Mouse (Mus musculus) brown adipose tissue, adult 24 weeks (tissue): ENCODE results near the gene Ace. TPM values are rescaled to one million over a fixed set of nuclear protein-coding genes. Genes with fewer than 3 reads are reported as not detected.
A peak's percentile ranks its signal among the peaks of the same experiment; 100 is the strongest.
"Not testable (repeated sequence)": the region's sequence is repeated elsewhere in the genome, so short reads cannot be mapped to it uniquely, and the experiment has no call there.

Experiments used
- H3K27ac ChIP-seq: fragments of 200-500 bp; replicated peaks from 2 replicates; pipeline ENCODE4 v1.5.1; 2012; ENCODE audit warnings: low read depth, mild to moderate bottlenecking, low read length
- H3K4me1 ChIP-seq: fragments of 200-500 bp; 2 replicates; pipeline ENCODE4 v1.6.1; 2012; ENCODE audit warnings: low read length, mixed read lengths; ENCODE audit not compliant: control insufficient read depth, insufficient read depth, insufficient read length
- H3K4me3 ChIP-seq: fragments of 200-500 bp; 2 replicates; pipeline ENCODE4 v1.5.1; 2012; ENCODE audit warnings: low read depth, mild to moderate bottlenecking, low read length, moderate library complexity; ENCODE audit not compliant: insufficient read depth
- polyA plus RNA-seq: library from polyadenylated mRNA; stranded (reverse); fragments of >200 nt; gene quantifications from 2 replicates; pipeline ENCODE4 v1.2.4, GENCODE M21; 2012; ENCODE audit not compliant: missing spikeins, insufficient read depth, insufficient read length

Ace gene
- polyA plus RNA-seq, 1 experiment: 13.6 TPM

GRCm38 (mm10) chr11:106001718-106002117, 34.0 kb downstream of the Ace start:
- Histone ChIP-seq H3K4me3 (no peak overlapping the region), H3K27ac (no peak overlapping the region), H3K4me1 (no peaks in the 10 kb centered on the region)

GRCm38 (mm10) chr11:106004576-106004975, 36.8 kb downstream of the Ace start:
- Histone ChIP-seq H3K27ac (no peak overlapping the region), H3K4me1 (no peaks in the 10 kb centered on the region), H3K4me3 (no peak overlapping the region)

DNA sequence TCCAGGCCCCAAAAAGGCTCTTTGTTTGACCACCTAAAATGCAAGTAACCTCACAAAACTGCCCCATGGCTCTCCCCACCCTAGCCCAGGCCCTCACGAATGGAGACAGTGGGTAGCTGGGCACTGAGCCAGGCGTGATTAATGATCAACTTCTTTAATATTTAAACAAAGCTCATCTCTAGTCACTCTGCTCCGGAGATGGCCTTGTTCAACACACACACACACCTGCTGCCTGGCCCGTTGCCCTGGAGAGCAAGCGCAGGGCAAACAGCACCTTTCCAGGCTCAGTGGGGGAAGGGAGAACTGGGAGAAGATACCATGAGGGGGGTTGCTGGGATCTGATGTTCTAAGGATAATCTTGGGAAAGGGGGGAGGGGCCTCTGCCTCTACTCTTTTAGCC, 38.2 kb downstream of the Ace start:
- Histone ChIP-seq H3K4me3 (no peak overlapping the region), H3K27ac (no peak overlapping the region), H3K4me1 (no peaks in the 10 kb centered on the region)

DNA sequence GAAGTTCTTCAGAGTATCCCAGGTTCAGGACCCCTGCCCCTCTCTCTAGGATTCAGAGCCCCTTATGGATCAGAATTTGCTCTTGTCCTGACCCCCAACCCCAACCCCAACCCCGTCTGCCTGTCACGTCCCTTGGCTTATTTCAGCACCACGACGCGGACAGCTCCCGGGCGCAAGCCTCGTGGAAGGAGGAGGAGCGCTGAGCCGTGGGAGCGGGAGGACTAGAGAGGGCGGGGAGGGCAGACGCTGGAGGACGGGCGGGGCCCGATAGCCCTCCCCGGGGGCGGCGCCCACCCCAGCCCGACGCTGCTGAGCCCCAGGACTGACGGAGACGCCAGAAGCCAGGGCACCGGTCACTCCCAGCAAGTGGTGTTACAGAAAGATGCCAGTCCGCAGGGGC, 40.1 kb downstream of the Ace start, which contains the start of gene Kcnh6:
TSS of gene Kcnh6 (plus strand) at position 304 of the 400 bp plus-strand sequence.
- peaks cover 5% of the 10 kb centered on the region for H3K4me1 ChIP-seq
- no peak within 1 kb of the TSS for H3K4me3 ChIP-seq
- H3K27ac ChIP-seq: no peak within 1 kb of the TSS

DNA sequence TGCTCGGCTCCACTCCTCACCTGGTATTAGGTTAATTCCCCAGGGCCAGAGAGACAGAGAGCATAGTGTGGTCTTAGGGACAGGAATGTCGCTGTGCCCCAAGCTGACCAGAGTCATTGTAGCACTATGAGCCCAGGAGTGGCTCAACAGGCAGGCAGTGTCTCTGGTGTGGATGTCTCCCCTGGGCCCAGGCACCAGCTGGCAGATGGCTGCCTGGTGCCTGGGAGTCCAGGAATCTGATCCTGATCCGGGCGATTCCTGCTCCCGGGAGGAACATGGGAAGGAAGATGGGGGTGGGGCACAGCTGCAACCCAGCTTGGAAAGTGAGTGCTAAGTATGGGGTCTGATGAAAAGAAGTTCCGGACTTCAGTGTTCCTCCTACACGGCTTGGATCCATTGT, 45.0 kb downstream of the Ace start:
- Histone ChIP-seq H3K27ac (no peak overlapping the region), H3K4me1 (peaks cover 9% of the 10 kb centered on the region), H3K4me3 (no peak overlapping the region)

- Histone ChIP-seq H3K4me1 (peaks cover 9% of the 10 kb centered on the region), H3K4me3 (no peak overlapping the region), H3K27ac (no peak overlapping the region)
These were observed 45.9 kb downstream of the Ace start for GRCm38 (mm10) chr11:106013556-106014225.

- Histone ChIP-seq H3K4me3 (no peak overlapping the region), H3K4me1 (peaks cover 11% of the 10 kb centered on the region), H3K27ac (no peak overlapping the region)
These were observed 48.7 kb downstream of the Ace start for GRCm38 (mm10) chr11:106016440-106016839.

DNA sequence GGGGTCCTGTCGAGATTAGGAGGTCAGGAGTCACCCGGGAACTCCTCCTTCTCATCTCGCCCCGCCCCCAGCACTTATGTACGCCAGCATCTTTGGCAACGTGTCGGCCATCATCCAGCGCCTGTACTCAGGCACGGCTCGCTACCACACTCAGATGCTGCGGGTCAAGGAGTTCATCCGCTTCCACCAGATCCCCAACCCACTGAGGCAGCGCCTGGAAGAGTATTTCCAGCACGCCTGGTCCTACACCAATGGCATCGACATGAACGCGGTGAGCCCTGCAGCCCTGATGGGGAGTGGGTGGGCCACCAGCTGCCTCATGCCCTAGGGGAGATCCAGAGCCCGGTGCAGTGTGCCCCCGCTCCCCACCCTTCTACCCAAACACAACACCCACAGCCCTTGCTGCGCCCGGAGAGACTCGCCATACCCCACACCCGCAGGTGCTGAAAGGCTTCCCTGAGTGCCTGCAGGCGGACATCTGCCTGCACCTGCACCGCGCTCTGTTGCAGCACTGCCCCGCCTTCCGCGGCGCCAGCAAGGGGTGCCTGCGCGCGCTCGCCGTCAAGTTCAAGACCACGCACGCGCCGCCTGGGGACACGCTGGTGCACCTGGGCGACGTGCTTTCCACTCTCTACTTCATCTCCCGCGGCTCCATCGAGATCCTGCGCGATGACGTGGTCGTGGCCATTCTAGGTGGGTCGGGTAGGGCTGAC, 52.5 kb downstream of the Ace start:
- peaks cover 2% of the 10 kb centered on the region; the same call in 1 of the 2 replicates for H3K4me1 ChIP-seq
- H3K4me3 ChIP-seq: no peak overlapping the region
- no peak overlapping the region for H3K27ac ChIP-seq

- Histone ChIP-seq H3K4me1 (no peaks in the 10 kb centered on the region; the same call in 1 of the 2 replicates), H3K4me3 (no peak overlapping the region), H3K27ac (no peak overlapping the region)
These were observed 58.0 kb downstream of the Ace start for GRCm38 (mm10) chr11:106025774-106026173.

- Histone ChIP-seq H3K4me3 (no peak overlapping the region), H3K27ac (no peak overlapping the region), H3K4me1 (no peaks in the 10 kb centered on the region; the same call in 1 of the 2 replicates)
These were observed 58.9 kb downstream of the Ace start for GRCm38 (mm10) chr11:106026465-106027151.

- Histone ChIP-seq H3K4me3 (no peak overlapping the region), H3K4me1 (no peaks in the 10 kb centered on the region; the same call in 1 of the 2 replicates), H3K27ac (no peak overlapping the region)
These were observed 59.9 kb downstream of the Ace start for GRCm38 (mm10) chr11:106027607-106028006.

DNA sequence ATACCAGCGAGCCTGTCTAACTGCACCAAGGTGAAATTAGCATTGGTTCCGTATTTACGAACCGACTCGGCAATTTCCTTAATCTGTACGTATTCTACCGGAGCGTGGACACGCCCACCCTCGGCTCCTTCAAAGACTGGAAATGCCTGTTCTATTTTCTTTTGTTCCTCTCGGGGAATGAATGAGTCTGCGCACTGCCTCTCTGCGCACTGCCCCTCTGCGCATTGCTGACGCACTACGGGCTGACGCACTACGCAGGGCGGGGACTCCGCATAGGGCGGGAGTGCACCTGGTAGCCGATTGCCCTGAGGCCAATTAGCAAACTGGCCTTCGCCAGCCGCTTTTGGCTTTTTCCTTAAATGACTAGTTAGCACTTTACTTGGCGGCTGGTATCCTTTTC, 64.3 kb downstream of the Ace start:
- peak overlapping the region; percentile 62 for H3K4me3 ChIP-seq

DNA sequence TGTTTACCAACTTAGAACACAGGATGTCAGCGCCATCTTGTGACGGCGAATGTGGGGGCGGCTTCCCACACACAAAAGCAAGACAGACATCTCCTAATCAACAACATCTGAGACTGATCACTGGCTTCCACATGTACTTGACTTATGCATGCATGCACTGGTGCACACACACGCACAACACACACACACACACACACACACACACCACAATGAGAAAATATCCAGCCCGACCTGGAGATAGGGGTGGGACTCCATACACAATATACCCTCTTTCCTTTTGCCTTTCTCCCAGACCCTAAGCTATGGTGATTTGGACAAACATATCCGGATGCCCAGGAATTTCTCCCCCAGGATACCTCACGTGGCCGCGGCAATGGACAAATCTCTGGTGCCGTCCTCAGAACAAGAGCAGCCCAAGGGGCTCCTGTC, 65.8 kb downstream of the Ace start:
- Histone ChIP-seq H3K4me3 (peak overlapping the region; percentile 47), H3K27ac (peak overlapping the region; percentile 88)

More for the DNA sequence above, 64.3 kb downstream of the Ace start:
- not testable (repeated sequence) for H3K4me1 ChIP-seq
- H3K27ac ChIP-seq: peak overlapping the region; percentile 57; the same call in 1 of the 2 replicates

DNA sequence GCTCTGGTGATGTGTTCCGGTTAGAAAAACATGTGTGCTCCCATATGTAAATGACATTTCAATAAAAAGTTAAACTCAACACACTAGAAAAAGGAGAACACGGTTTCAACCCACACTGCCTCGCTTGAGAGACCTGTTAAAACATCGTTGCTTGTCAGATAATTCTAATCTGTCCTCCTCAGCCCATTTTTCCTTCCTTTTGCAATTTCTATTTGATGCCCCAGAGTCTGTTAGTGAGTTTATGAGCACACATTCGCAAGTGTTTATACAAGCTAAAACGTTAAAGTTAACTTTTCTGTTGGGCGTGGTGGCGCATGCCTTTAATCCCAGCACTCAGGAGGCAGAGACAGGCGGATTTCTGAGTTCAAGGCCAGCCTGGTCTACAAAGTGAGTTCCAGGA, 67.2 kb downstream of the Ace start:
- peaks cover 17% of the 10 kb centered on the region; the same call in 1 of the 2 replicates for H3K4me1 ChIP-seq
- peak overlapping the region; percentile 88; the same call in 1 of the 2 replicates for H3K27ac ChIP-seq
- 0 out of 2 replicates have a peak overlapping the region, but pooled peaks have one; percentile 2 for H3K4me3 ChIP-seq

More for the DNA sequence above, 65.8 kb downstream of the Ace start:
- H3K4me1 ChIP-seq: peaks cover 11% of the 10 kb centered on the region; the same call in 1 of the 2 replicates
